Mouse (Mus musculus) neural tube, embryonic 15.5 days (tissue): ENCODE results near the gene Ankfy1. TPM values are rescaled to one million over a fixed set of nuclear protein-coding genes. Genes with fewer than 3 reads are reported as not detected.
"Not testable (repeated sequence)": the region's sequence is repeated elsewhere in the genome, so short reads cannot be mapped to it uniquely, and the experiment has no call there.

Experiments used
- ATAC-seq: fragments of 200-750 bp; cut with Nextera tagmentation; 2 replicates; pipeline ENCODE4 v1.8.0; 2017; ENCODE audit warnings: mild to moderate bottlenecking, moderate TSS enrichment, moderate library complexity; ENCODE audit not compliant: low FRiP score
- H3K27ac ChIP-seq: fragments of 300-500 bp; sonication (generic); replicated peaks from 2 replicates; pipeline ENCODE4 v1.5.1; 2015; ENCODE audit warnings: mild to moderate bottlenecking, inconsistent platforms
- H3K27me3 ChIP-seq: fragments of 300-500 bp; sonication (generic); replicated peaks from 2 replicates; pipeline ENCODE4 v1.6.1; 2015; ENCODE audit warnings: inconsistent platforms
- H3K36me3 ChIP-seq: fragments of 300-500 bp; sonication (generic); 2 replicates; pipeline ENCODE4 v1.6.1; 2015; ENCODE audit warnings: inconsistent platforms
- H3K4me1 ChIP-seq: fragments of 300-500 bp; sonication (generic); 2 replicates; pipeline ENCODE4 v1.6.1; 2015; ENCODE audit warnings: inconsistent platforms
- H3K4me2 ChIP-seq: fragments of 300-500 bp; sonication (generic); 2 replicates; pipeline ENCODE4 v1.6.1; 2015; ENCODE audit warnings: inconsistent platforms, mild to moderate bottlenecking, moderate library complexity
- H3K4me3 ChIP-seq: fragments of 300-500 bp; sonication (generic); replicated peaks from 2 replicates; pipeline ENCODE4 v1.5.1; 2015; ENCODE audit warnings: mild to moderate bottlenecking, inconsistent platforms
- H3K9ac ChIP-seq: fragments of 300-500 bp; sonication (generic); replicated peaks from 2 replicates; pipeline ENCODE4 v1.6.1; 2015; ENCODE audit warnings: mild to moderate bottlenecking, inconsistent platforms
- H3K9me3 ChIP-seq: fragments of 300-500 bp; sonication (generic); replicated peaks from 2 replicates; pipeline ENCODE4 v1.6.1; 2016; ENCODE audit warnings: inconsistent platforms
- WGBS: fragments of 180-500 bp; shearing (Covaris S2); methylation state at CpG from one replicate; pipeline ENCODE4 v1.1.7; 2015; ENCODE audit warnings: mixed read lengths; 5-methylcytosine and 5-hydroxymethylcytosine counted together
- polyA plus RNA-seq: library from polyadenylated mRNA; unstranded; fragments of >200 nt; fragmentation: Nextera tagmentation; extraction: Ambion mirVana; gene quantifications from 2 replicates; pipeline ENCODE4 v1.2.1, GENCODE M21; 2015

The Ankfy1 gene
- polyA plus RNA-seq, 1 experiment from 2014 or later, result 19.7 TPM

DNA sequence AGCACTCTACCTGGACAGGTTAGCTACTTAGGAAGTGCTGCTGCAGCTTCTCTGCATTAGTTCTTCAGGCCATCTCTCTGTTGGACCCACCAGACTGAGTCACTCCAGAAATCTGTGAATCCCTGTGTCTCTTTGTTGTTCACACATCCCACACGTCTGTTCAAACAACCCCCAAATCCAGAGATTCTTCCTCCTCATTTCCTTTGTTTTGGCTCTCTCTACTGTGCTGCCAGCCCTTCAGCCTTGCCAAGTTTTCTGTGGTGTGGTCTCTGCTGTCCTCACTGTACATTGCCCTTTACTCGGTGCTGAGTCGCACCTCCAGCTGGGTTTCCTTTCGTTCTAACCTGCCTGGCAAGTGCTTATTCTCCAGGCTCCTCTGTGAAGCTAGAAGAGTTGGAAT is 74.5 kb downstream of the Ankfy1 start:
- Histone ChIP-seq H3K4me1 (no peaks in the 10 kb centered on the region), H3K9ac (no peak overlapping the region), H3K4me2 (no peak overlapping the region), H3K36me3 (peaks cover 71% of the 10 kb centered on the region), H3K27me3 (no peaks in the 10 kb centered on the region), H3K27ac (no peak overlapping the region), H3K9me3 (no peaks in the 10 kb centered on the region), H3K4me3 (no peak overlapping the region)
- no peak for ATAC-seq
- 93% methylated on average over 4 of the region's 4 CpGs for WGBS

GRCm38 (mm10) chr11:72767716-72768115 is 77.9 kb downstream of the Ankfy1 start:
- no peaks in the 10 kb centered on the region for H3K4me1 ChIP-seq
- H3K27me3 ChIP-seq, result no peaks in the 10 kb centered on the region
- ATAC-seq, result no peak
- no peak overlapping the region for H3K4me3 ChIP-seq
- no peak overlapping the region for H3K27ac ChIP-seq
- no peaks in the 10 kb centered on the region for H3K9me3 ChIP-seq
- no peak overlapping the region for H3K9ac ChIP-seq
- peaks cover 45% of the 10 kb centered on the region for H3K36me3 ChIP-seq
- H3K4me2 ChIP-seq, result no peak overlapping the region
- WGBS, result 92% methylated on average over 8 of the region's 8 CpGs

DNA sequence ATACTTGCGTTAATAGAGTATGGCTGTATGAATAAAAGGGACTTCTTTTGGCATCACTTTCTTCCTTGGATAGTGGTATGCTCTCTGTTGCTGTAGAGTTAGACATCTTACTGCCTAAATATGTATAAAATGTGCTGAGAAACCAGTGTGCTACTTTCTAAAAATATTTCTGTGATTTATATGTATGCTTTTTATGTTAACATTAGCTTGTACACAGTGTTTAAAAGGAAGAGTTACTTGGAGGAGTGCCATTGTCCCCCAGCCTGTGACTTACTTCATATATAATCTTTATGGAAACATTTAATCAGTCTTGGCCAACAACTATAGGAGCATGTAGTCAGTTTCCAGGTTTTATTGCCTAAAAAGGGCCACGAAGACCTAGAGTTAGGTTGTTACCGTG is 79.3 kb downstream of the Ankfy1 start:
- H3K4me3 ChIP-seq, result no peak overlapping the region
- WGBS, result 95% methylated on average over 3 of the region's 3 CpGs
- ATAC-seq, result no peak
- H3K4me2 ChIP-seq, result no peak overlapping the region
- no peaks in the 10 kb centered on the region for H3K4me1 ChIP-seq
- H3K36me3 ChIP-seq, result peaks cover 32% of the 10 kb centered on the region
- no peaks in the 10 kb centered on the region for H3K9me3 ChIP-seq
- H3K27ac ChIP-seq, result no peak overlapping the region
- no peaks in the 10 kb centered on the region for H3K27me3 ChIP-seq
- no peak overlapping the region for H3K9ac ChIP-seq

GRCm38 (mm10) chr11:72770324-72770723 is 80.5 kb downstream of the Ankfy1 start:
- H3K9me3 ChIP-seq, result no peaks in the 10 kb centered on the region
- H3K27ac ChIP-seq, result no peak overlapping the region
- H3K27me3 ChIP-seq, result no peaks in the 10 kb centered on the region
- no peak for ATAC-seq
- H3K9ac ChIP-seq, result no peak overlapping the region
- H3K4me2 ChIP-seq, result no peak overlapping the region
- no peak overlapping the region for H3K4me3 ChIP-seq
- peaks cover 25% of the 10 kb centered on the region for H3K36me3 ChIP-seq
- 89% methylated on average over 3 of the region's 3 CpGs for WGBS
- no peaks in the 10 kb centered on the region for H3K4me1 ChIP-seq

DNA sequence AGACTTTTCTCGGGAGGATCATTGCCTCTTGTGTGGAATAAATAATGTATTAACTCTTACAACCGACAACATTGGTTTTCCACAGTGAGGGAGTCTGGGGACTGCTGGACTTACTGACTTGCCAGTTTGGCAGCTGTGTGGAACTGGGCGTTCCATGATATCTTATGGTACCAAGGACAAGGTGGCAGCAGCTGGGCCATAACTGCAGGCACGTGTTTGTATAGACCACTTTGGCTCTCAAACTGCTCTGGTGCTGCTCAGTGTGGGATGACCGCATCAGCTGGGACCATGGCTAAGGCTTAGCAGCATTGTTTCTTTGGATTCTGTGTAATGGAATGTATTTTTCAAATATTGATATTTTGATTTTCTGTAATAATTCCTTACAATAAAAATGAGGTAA is 81.0 kb downstream of the Ankfy1 start:
- Histone ChIP-seq H3K36me3 (peaks cover 25% of the 10 kb centered on the region), H3K4me2 (no peak overlapping the region), H3K9me3 (no peaks in the 10 kb centered on the region), H3K27ac (no peak overlapping the region), H3K9ac (no peak overlapping the region), H3K4me1 (no peaks in the 10 kb centered on the region), H3K4me3 (no peak overlapping the region), H3K27me3 (no peaks in the 10 kb centered on the region)
- ATAC-seq, result no peak
- WGBS, result 75% methylated on average over 5 of the region's 5 CpGs

DNA sequence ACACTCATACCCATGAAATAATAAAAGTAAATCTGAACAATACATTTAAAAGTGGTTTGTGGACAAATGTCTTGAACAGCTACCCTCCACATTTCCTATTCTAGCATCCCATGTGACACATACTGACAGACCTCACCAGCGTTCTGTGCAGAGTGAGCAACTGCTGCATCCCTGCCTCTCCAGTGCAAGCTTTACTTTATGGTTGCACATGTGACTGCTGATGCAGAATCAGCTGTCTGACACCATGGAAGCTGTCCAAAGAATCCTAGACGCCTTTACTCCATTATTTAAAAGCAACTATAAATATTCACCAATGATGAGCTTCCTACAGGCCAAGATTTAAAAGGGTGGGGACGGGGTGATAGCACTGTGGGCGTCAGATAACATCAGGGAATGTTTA is 81.7 kb downstream of the Ankfy1 start:
- H3K27ac ChIP-seq, result no peak overlapping the region
- ATAC-seq, result no peak
- H3K27me3 ChIP-seq, result no peaks in the 10 kb centered on the region
- peaks cover 27% of the 10 kb centered on the region for H3K36me3 ChIP-seq
- H3K4me2 ChIP-seq, result no peak overlapping the region
- H3K9ac ChIP-seq, result no peak overlapping the region
- H3K4me1 ChIP-seq, result no peaks in the 10 kb centered on the region
- 72% methylated on average over 4 of the region's 4 CpGs for WGBS
- H3K4me3 ChIP-seq, result no peak overlapping the region
- no peaks in the 10 kb centered on the region for H3K9me3 ChIP-seq

DNA sequence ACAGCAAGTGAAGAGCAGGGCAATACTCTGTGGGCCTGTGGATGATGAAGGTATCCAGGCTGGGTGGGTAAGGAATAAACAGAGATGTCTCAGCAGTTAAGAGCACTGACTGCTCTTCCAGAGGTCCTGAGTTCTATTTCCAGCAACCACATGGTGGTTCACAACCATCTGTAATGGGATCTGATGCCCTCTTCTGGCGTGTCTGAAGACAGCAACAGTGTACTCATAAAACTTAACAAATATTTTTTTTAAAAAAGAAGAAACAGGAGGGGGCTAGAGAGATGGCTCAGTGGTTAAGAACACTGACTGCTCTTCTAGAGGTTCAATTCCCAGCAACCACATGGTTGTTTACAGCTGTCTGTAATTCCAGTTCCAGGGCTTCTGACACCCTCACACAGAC is 82.8 kb downstream of the Ankfy1 start:
- peaks cover 21% of the 10 kb centered on the region for H3K36me3 ChIP-seq
- H3K4me3 ChIP-seq, result not testable (repeated sequence)
- 21% methylated on average over 1 of the region's 1 CpGs for WGBS

GRCm38 (mm10) chr11:72778957-72779356 is 89.2 kb downstream of the Ankfy1 start:
- Histone ChIP-seq H3K4me1 (no peaks in the 10 kb centered on the region), H3K9me3 (no peaks in the 10 kb centered on the region), H3K27ac (no peak overlapping the region), H3K27me3 (no peaks in the 10 kb centered on the region), H3K4me3 (no peak overlapping the region), H3K9ac (no peak overlapping the region), H3K36me3 (0 out of 2 replicates have a peak, but pooled peaks cover 2% of the 10 kb centered on the region), H3K4me2 (no peak overlapping the region)
- ATAC-seq, result no peak

More for the DNA sequence above, 82.8 kb downstream of the Ankfy1 start:
- not testable (repeated sequence) for H3K27ac ChIP-seq, H3K4me2 ChIP-seq, H3K9ac ChIP-seq, ATAC-seq, H3K27me3 ChIP-seq, H3K9me3 ChIP-seq, H3K4me1 ChIP-seq

DNA sequence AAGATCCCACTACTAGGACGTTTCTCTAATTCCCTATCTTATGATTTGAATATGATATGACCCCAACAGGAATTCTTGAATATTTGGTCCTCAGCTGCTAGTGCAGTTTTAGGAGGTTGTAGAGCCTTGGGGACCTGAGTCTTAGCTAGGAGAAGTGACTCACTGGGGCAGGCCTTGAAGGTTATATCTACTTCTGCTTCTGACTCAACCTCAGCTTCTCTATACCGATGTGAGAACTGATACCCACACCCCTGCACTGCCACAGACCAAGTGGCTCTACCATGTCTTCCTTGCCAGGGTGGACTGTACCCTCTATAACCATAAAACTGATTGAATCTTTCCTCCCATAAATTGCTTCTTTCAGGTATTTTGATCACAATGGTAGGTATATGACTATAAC is 92.3 kb downstream of the Ankfy1 start:
- Histone ChIP-seq H3K27ac (no peak overlapping the region), H3K27me3 (no peaks in the 10 kb centered on the region), H3K4me3 (no peak overlapping the region), H3K9ac (no peak overlapping the region), H3K4me2 (no peak overlapping the region), H3K9me3 (no peaks in the 10 kb centered on the region), H3K4me1 (no peaks in the 10 kb centered on the region), H3K36me3 (no peaks in the 10 kb centered on the region)
- 76% methylated on average over 2 of the region's 2 CpGs for WGBS
- ATAC-seq, result no peak

- ATAC-seq, result no peak
- H3K9me3 ChIP-seq, result no peaks in the 10 kb centered on the region
- no peak overlapping the region for H3K9ac ChIP-seq
- no peaks in the 10 kb centered on the region for H3K36me3 ChIP-seq
- H3K27me3 ChIP-seq, result no peaks in the 10 kb centered on the region
- no peaks in the 10 kb centered on the region for H3K4me1 ChIP-seq
- no peak overlapping the region for H3K27ac ChIP-seq
- no peak overlapping the region for H3K4me2 ChIP-seq
- H3K4me3 ChIP-seq, result no peak overlapping the region
- WGBS, result 89% methylated on average over 3 of the region's 3 CpGs
Observed at GRCm38 (mm10) chr11:72782503-72782902, 92.7 kb downstream of the Ankfy1 start.

GRCm38 (mm10) chr11:72792033-72792432 is 102.2 kb downstream of the Ankfy1 start:
- peaks cover 11% of the 10 kb centered on the region for H3K4me1 ChIP-seq

GRCm38 (mm10) chr11:72795149-72795454 is 105.3 kb downstream of the Ankfy1 start:
- Histone ChIP-seq H3K36me3 (0 out of 2 replicates have a peak, but pooled peaks cover 6% of the 10 kb centered on the region), H3K9ac (peak overlapping the region; percentile 93), H3K27me3 (no peaks in the 10 kb centered on the region), H3K27ac (peak overlapping the region; percentile 95), H3K4me1 (peaks cover 30% of the 10 kb centered on the region), H3K4me3 (peak overlapping the region; percentile 93), H3K9me3 (no peaks in the 10 kb centered on the region), H3K4me2 (peak overlapping the region; percentile 88)
- WGBS, result 20% methylated on average over 14 of the region's 14 CpGs
- peak; percentile 42 for ATAC-seq

More at GRCm38 (mm10) chr11:72792033-72792432, 102.2 kb downstream of the Ankfy1 start:
- Histone ChIP-seq H3K9me3 (no peaks in the 10 kb centered on the region), H3K4me2 (no peak overlapping the region), H3K27me3 (no peaks in the 10 kb centered on the region), H3K36me3 (no peaks in the 10 kb centered on the region), H3K27ac (no peak overlapping the region), H3K4me3 (no peak overlapping the region), H3K9ac (no peak overlapping the region)
- ATAC-seq, result no peak
